Mouse (Mus musculus): Measurements from ENCODE around the gene Dab2.

The Dab2 gene

GRCm38 (mm10) chr15:6323577-6323976, 24.0 kb downstream of the Dab2 start:
- DNase-seq (ENCODE audit: extremely low read depth, low read depth, low spot score) = no peak

GRCm38 (mm10) chr15:6325443-6325842, 25.9 kb downstream of the Dab2 start:
- DNase-seq (ENCODE audit: extremely low read depth, low read depth, low spot score) = no peak

DNA sequence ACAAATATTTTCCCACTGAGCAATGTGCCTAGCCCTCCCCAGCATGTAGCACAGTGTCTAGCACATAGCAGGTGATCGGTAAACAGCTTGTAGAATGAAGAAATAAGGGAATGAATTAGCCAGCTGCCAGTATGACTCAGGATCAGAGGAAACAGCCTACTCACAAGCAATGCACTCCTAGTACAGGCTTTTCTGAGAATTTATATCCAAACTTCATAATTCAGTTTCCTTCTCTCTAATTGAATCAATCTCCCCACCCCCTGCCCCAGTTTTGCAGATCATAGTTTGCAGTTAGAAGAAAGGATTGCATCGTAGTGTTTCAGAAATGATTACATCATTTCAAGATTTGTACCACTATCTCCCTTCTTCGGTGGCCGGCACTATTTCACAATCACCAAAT, 26.4 kb downstream of the Dab2 start:
- no peak for DNase-seq (ENCODE audit: extremely low read depth, low read depth, low spot score)

DNA sequence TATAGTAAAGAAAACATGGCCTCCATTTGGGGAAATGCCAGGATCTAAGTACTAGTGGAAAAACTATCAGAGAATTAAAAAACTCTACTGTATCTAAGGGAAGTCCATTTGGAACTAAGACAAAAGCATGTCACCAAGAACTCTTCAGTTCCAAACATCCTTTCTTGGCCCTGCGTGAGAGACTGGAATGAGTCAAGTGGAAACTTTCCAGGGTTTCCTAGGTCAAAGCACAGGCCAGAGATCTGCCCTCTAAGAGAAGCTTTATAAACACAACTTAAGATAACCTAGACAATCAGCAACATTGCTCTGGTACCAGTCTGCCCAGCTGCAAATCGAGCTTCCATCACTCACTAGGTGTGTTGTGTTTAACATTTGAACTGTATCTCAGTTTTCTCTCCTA, 31.8 kb downstream of the Dab2 start:
- no peak for DNase-seq (ENCODE audit: extremely low read depth, low read depth, low spot score)

- DNase-seq (ENCODE audit: extremely low read depth, low read depth, low spot score) = no peak
These were observed 35.1 kb downstream of the Dab2 start for GRCm38 (mm10) chr15:6334664-6335206.

DNA sequence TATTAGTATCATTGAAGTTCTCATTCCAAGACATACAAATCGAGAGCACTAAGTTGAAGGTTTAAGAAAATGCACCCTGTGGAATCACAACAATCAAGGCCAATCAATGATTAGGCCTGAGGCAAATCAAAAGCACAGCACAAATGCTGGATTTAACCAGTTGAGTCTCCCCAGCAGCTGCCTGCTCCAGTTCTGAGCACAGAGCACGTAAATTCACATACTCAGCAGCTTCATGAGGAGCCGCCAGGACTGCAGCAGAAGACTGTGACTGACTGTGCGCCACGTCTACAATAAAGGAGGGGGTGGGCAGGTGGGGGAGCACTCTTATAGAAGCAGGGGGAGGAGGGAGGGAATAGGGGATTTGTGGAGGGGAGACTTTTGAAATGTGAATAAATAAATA, 40.2 kb downstream of the Dab2 start:
- DNase-seq (ENCODE audit: extremely low read depth, low read depth, low spot score) = no peak

- DNase-seq (ENCODE audit: extremely low read depth, low read depth, low spot score) = no peak
These were observed 40.8 kb downstream of the Dab2 start for GRCm38 (mm10) chr15:6340347-6340746.

GRCm38 (mm10) chr15:6341427-6341826, 41.8 kb downstream of the Dab2 start:
- no peak for DNase-seq (ENCODE audit: extremely low read depth, low read depth, low spot score)

DNA sequence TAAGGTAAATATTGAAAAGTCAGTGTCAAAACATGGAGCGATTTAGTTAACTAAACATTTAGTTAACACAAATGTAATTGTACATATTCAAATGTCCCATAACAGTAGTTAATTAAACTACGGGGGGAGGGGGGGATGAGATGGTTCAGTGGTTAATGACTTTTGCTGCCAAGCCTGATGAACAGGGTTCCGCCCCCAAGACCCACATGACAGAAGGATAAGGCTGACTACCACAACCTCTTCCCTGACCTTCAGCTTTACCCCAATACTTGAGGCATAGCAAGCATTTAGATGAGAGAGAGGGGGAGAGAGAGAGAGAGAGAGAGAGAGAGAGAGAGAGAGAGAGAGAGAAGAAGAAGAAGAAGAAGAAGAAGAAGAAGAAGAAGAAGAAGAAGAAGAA, 54.3 kb downstream of the Dab2 start:
- DNase-seq (ENCODE audit: extremely low read depth, low read depth, low spot score) = no peak

- DNase-seq (ENCODE audit: extremely low read depth, low read depth, low spot score) = no peak
These were observed 60.3 kb downstream of the Dab2 start for GRCm38 (mm10) chr15:6359859-6360258.

- no peak for DNase-seq (ENCODE audit: extremely low read depth, low read depth, low spot score)
These were observed 70.4 kb downstream of the Dab2 start for GRCm38 (mm10) chr15:6369974-6370373.

GRCm38 (mm10) chr15:6371486-6371885, 71.9 kb downstream of the Dab2 start:
- no peak for DNase-seq (ENCODE audit: extremely low read depth, low read depth, low spot score)

DNA sequence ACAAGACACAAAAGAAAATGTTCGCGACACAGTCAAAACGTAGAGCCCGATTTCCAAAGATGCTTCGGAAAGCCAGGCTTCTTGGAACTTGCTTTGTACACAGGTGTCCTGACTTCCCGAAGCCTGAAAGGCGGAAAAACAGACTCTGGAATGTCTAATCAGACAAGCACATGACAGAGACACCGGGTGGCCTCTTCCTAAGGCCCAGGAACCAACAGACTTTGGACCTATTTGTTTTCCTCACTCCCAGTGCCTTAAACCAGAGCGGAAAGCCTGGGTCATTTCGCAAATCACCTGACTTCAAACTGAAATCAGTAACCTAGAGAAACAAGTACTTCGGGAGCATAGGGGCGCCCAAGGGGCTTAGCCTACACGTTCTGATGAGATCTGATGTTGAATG, 75.4 kb downstream of the Dab2 start:
- DNase-seq (ENCODE audit: extremely low read depth, low read depth, low spot score) = no peak

- DNase-seq (ENCODE audit: extremely low read depth, low read depth, low spot score) = no peak
These were observed 76.4 kb downstream of the Dab2 start for GRCm38 (mm10) chr15:6376001-6376400.

DNA sequence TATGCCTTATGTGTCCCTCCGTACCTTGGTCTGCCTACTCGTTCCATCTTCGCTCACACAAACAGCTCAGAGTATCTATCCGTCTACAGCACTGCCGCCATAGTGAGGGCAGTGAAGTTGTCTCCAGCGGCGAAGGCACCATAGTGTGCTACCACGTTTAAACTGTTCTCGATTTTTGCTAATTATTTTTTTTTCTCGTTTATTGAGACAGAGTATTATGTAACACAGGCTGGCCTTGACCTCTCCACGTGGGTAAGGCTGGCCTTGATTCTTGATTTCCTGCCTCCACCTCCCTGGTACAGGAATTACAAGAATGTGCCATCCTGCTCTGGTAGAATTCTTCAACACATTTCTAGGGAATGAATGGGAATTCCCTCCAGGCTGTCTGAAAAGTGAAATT, 77.2 kb downstream of the Dab2 start:
- DNase-seq (ENCODE audit: extremely low read depth, low read depth, low spot score) = no peak

DNA sequence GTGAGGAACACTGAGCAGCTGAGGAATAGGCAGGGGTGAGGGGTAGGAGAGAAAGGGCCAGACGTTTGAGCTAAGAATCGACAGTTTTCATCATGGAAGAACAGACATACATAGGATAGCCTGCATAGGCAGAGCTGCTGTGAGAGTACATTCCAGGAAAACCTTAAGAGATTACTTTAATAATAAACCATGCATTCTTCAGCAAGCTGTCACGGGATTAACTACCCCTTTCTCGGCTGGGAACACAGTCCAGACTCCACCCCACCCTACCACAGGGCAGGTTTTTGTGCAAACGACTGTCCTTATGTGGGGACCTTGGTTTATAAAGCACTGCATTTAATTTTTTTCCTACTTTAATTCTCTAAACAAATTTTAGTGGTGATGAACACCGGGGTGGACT, 84.4 kb downstream of the Dab2 start:
- DNase-seq (ENCODE audit: extremely low read depth, low read depth, low spot score) = no peak

DNA sequence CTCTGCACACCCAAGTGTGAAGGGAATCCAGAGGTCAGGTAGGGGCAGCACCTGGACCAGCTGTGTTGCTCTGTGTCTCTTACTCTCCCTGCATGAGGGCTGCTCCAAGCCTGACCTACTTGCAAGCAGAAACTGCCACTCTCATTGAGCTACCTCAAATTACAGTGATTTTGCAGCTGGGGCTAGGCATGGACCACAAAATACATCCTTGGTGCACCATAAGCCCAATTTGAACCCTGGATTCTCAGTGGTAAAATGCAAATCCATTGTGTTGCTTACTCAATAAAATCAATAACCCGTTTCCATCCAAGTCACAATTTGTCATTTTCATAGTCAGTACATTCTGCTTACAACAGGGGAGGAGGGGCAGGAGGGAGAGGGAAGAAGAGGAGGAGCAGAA, 85.7 kb downstream of the Dab2 start:
- DNase-seq (ENCODE audit: extremely low read depth, low read depth, low spot score) = no peak

DNA sequence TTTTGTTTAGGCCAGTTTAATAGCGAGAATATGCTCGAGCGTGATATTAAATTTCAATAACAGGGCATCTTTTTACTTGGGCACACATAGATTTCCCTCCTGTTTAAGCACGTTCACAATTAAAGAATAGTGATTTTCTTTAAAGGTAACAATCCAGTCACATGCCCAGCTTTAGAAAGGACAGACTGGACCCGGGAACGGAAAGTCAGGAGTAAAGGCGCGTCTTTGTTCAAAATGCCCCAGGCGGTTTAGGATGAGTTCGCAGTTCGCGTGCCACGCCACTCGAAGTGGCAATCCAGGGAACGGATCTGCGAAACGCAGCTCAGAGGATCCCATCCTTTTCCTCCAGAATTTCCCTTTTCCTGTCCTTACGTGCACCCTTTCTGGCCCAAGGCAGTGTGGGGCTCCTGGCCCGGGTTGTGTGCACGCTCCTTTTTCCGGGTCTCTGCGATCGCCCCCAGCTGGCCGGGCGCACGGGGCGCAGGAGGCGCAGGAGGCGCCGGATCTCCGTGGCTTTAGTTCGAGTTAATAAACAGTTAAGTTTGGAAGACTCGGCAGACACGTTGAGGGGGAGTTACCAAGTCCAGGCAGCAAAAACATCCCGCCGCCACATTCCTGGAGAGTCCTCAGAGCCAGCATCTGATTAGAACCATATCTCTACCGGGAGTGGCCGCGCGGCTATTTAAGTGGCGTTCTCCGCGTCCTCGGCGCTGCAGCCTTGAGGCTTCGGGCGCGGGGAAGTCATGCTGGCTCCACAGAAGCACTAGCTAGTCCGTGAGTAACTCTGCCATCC, 86.8 kb downstream of the Dab2 start:
- DNase-seq (ENCODE audit: extremely low read depth, low read depth, low spot score) = no peak

DNA sequence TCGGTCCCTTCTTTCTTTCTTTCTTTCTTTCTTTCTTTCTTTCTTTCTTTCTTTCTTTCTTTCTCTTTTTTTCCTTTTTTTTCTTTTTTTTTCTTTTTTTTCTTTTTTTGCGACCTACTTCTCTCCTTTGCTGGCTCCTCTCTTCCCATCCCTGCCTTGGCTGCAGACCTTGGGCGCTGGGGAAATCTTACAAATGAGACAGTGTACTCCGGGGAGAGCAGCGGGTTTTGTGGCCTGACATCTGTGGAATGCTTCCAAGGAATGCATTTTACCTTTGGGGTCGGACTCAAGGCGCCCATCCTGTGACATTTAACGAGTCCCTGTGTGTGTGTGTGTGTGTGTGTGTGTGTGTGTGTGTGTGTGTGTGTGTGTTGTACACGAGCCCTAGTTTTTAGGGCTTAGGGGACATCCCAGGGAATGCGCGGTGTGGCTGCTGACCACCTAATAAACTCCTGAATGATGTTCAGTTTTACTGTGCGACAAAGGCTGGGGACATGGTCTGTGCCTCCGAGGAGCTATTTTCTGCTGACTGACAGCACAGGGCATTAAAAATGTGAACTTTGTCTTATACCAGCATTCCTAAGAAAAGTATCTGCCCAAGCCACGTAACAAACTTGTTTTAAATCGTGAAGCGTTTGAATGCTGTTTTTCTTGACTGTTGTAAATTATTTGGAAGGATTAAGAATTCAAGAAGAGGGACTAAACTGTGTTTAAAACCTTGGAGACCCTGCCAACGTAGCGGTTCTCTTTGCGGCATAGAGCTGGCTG, 87.6 kb downstream of the Dab2 start:
- no peak for DNase-seq (ENCODE audit: extremely low read depth, low read depth, low spot score)

DNA sequence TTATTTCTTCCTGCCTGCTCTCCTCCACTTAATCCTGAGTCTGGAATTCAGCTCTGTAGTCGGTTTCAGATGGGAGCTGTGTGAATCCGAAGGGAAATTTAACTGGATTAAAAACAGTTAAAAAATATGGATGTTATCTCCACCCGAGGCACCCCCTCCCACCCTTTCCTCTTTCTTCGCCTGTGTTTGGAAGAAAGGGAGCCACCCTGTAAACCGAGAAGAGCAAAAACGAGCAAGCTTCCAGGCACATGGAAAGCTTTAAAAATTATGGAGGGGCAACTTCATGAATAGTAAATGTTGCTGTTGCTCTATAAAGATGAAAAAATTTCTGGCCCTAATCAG, 88.1 kb downstream of the Dab2 start:
- DNase-seq (ENCODE audit: extremely low read depth, low read depth, low spot score) = no peak

DNA sequence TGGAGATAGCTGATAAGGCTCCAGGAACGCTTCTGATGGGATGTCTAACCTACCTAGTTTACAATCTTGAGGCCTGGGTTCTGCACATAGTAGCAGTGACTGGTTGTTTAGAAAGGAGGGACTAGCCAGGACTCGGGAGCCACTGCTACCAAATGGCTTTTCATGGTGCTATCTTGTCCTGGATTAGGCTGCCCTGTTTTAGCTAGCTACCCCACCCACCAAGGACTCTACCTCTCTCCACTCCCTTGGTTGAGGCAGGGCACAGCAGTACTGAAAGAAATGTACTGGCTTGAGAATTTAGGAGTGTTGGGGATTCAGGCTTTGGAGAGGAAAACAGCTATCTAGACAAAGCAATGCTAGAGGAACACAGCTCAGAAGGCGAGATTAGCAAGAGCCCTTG, 88.6 kb downstream of the Dab2 start:
- no peak for DNase-seq (ENCODE audit: extremely low read depth, low read depth, low spot score)

- no peak for DNase-seq (ENCODE audit: extremely low read depth, low read depth, low spot score)
These were observed 89.0 kb downstream of the Dab2 start for GRCm38 (mm10) chr15:6388631-6389030.
